Mouse (Mus musculus): Measurements from ENCODE around the gene Cxcl15.

DNA sequence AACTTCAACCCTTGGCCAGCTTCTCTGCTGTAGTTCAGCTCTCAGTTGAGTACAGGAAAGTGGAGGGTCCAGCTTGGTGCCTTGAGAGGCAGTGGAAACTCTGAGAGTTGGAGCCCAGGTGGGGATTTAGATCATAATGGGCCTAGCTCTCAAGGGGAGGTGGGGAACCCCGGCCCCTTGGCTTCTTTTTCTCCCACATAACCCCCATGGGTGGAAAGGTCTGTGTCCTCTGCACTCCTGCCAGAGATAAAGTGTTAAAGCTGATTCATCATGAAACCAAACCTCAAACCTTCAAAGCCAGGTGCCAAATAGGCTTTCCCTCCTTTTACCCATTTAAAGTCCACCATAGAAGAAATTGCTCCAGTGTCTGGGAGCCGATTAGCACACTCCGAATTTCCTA, 32.5 kb upstream of the Cxcl15 start:
- TF ChIP-seq CEBPB (IDR thresholded peaks at IDR 0.05; ENCODE audit: low read depth), result no peak
- no peak for TF ChIP-seq CTCF (IDR thresholded peaks at IDR 0.05; ENCODE audit: control insufficient read depth, insufficient read depth, insufficient read length)
- no peak for TF ChIP-seq MAX (IDR thresholded peaks at IDR 0.05)
- TF ChIP-seq MYOG (IDR thresholded peaks at IDR 0.05; ENCODE audit: control insufficient read depth, extremely low read depth, insufficient read length), result no peak
- TF ChIP-seq MYOD1 (IDR thresholded peaks at IDR 0.05; ENCODE audit: control insufficient read depth, insufficient read length, low read depth), result no peak
- TF ChIP-seq USF1 (IDR thresholded peaks at IDR 0.05; ENCODE audit: low read depth), result no peak

Data from C2C12 (cell line).